Mouse (Mus musculus) liver, adult 2 months (tissue): ENCODE results near the gene Sntb2.

ENCODE experiments used
- CTCF ChIP-seq: fragments of 200-500 bp; IDR thresholded peaks from 2 replicates; pipeline ENCODE4 v1.5.1; 2011; ENCODE audit warnings: low read depth, low read length, control low read depth
- POLR2A ChIP-seq: fragments of 200-500 bp; IDR thresholded peaks from 2 replicates; pipeline ENCODE4 v1.6.1; 2011; ENCODE audit warnings: low read length, control low read depth; ENCODE audit not compliant: insufficient read depth; ENCODE audit errors: extremely low read depth

DNA sequence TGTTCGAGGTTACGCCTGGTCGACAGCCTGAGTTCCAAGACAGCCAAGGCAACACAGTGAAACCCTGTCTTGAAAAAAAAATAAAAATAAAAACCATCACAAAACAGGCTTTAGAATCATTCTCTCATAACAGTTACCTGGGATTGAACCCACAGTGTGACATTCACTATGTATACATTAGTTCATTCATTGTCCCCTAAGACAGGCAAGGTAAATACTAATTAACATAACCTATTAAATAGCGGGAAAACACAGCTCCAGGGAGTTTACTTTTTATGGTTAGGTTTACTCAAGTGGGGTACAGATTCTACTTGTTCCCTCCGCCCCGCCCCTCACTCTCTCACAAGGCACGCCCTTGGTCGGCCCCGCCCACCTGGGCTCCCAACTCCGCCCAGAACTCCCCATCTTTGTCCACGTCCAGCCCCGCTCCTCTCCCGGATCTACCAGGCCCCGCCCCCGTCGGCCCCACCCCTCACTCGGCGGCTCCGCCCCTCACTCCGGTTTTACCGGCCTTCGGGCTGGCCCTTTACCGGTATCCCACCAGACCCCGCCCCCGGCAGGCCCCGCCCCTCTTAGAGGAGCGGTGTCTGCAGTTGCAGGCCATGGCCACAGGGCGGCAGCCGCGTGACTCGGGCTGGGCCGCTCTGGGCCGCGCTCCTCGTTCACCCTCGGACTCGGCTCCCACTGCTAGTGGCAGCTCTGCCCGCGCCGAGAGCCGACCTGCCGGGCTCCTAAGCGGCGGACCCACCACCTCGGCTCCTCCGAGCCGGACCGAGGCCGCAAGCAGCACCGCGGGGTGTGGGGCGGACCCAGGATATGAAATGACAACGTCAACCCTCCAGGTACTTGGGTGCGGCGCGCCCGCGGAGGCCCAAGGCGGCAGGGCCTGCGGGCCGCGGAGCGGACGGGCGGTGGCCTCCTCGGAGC is 95.4 kb downstream of the Sntb2 start, which contains the start of gene Vps4a:
- TF ChIP-seq POLR2A (peak; percentile 56; the same call in 1 of the 2 replicates), CTCF (peak; percentile 86)
